Mouse (Mus musculus) stomach, postnatal 0 days (tissue): ENCODE measurements around the gene Rhbdd1.

ENCODE experiments used
- CTCF ChIP-seq: IDR thresholded peaks from 2 replicates; pipeline ENCODE4 v1.5.1; 2016; ENCODE audit warnings: antibody characterized with exemption, low read depth, mild to moderate bottlenecking, moderate library complexity
- EP300 ChIP-seq: optimal IDR thresholded peaks from 2 replicates; pipeline ENCODE3; 2016; ENCODE audit warnings: antibody characterized with exemption

GRCm38 (mm10) chr1:82473467-82473866 lies 157.2 kb downstream of the Rhbdd1 start:
- TF ChIP-seq EP300: no peak
- TF ChIP-seq CTCF: no peak
